Mouse (Mus musculus) cerebellum, postnatal 4 days (tissue): ENCODE results near the gene Ehd1.

ENCODE experiments used
- DNase-seq, 2 experiments: peaks; one replicate each; pipeline ENCODE4 v3.0.0; 2022; ENCODE audit warnings: low spot score in 2 of 2, mixed read lengths in 1 of 2

The Ehd1 gene

DNA sequence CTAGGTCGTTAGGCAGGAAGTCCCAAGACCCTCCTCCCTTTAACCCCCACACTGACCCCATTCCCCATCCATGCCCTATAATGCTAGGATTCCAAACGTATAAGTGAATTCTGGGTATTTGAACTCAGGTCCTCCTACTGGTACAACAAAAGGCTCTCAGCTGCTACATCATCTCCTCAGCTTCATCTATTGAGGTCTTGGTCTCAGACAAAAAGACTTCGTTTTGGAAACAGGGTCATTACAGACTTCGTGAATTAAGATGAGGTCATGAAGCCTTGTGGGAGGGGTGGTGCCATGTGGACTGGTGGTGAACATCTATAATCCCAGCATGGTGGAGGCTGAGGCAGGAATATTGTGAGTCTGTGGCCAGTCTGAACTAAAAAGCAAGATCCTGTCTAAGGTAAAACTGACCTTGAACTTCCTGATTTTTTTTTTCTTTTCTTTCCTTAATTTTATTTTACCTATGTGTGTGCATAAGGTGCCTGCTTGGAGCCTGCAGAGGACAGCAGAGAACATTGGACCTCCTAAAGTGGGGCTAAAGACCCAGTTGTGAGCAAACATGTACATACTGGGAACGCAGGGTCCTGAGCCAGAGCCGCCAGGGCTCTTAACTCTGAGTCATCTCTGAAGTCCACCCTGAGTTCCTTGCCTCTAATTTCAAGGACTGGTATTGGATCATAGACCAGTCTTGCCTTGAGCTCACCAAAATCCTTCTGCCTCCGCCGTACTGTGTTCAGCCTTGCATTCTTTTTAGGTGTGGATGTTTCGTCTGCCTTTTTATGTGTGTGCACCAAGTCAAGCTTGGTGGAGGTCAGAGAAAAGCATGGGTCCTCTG is 57.5 kb downstream of the Ehd1 start:
- DNase-seq, result no peak

DNA sequence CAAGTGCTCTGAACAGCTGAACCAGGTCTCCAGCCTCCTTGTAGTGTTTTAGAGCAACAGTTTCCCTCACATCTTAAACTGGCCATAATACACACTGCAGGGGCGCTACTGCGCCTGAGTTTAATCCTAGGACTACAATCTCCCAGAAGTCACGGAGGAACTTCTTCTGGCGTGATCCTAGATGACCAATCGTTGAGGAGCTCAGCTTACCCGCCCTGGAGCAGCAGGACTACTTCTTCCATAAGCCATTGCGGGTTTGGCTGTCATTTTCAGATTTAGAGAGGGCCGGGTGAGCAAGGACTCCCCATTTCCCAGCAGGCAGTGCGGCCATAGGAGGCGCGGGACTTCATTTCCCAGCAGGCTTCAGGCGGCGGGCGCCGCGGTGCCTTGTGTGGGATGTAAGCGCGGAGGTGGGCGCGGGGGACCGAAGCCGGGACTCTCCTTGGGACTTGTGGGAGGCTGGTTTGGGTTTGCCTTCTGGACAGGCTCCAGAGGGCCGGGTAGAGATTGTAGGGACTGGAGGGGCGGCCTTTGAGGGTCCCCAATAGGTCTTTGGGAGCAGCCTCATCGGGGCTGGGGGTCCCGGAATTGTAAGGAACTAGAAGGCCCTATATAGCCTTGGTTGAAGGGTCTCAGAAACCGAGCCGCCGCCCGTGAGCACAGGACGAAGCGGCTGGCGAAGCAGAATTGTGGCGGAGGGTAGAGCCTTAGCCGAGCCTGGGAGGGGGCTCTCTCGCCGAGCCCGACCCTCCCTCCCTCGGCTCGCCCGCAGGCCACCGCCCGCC is 58.3 kb downstream of the Ehd1 start, which contains the start of gene Men1:
Gene Men1 (plus strand): TSS at position 307 of the 785 bp plus-strand sequence.
- DNase-seq, result peak; percentile 90 to 91

DNA sequence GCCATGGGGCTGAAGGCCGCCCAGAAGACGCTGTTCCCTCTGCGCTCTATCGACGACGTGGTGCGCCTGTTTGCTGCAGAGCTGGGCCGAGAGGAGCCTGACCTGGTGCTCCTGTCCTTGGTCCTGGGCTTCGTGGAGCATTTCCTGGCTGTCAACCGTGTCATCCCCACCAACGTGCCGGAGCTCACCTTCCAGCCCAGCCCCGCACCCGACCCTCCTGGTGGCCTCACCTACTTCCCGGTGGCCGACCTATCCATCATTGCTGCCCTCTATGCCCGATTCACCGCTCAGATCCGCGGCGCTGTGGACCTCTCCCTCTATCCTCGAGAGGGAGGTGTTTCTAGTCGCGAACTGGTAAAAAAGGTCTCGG is 58.9 kb downstream of the Ehd1 start:
- DNase-seq, result no peak

DNA sequence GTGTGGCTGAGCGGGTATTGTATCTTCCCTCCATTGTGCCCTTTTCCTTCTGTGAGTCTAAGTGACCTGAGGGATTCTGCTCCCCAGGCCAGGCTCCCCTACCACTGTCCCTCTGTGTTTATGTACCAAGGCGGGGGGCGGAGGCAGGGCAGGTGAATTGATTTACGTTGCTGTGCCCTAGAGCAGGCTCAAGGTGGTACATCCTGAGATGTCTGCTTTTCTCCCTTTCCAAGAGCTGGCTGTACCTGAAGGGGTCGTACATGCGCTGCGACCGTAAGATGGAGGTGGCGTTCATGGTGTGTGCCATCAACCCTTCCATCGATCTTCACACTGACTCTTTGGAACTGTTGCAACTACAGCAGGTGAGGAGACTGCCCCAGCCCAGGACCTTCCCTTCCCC is 60.4 kb downstream of the Ehd1 start:
- DNase-seq, result no peak

DNA sequence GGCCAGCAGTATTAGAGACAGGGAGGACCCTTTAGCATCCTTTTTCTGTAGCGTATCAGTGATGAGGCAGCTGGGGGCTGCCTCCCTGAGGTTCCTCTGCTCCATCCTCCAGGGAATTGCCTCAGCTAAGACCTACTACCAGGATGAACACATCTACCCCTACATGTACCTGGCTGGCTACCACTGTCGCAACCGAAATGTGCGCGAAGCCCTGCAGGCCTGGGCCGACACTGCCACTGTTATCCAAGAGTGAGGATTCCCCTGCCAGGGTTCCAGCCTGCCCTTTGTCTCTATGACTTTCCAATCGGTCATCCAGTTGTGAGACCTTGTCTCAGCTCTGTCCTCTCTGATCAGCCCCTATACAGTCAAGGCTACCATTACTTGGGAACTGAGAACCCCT is 61.6 kb downstream of the Ehd1 start:
- no peak for DNase-seq

DNA sequence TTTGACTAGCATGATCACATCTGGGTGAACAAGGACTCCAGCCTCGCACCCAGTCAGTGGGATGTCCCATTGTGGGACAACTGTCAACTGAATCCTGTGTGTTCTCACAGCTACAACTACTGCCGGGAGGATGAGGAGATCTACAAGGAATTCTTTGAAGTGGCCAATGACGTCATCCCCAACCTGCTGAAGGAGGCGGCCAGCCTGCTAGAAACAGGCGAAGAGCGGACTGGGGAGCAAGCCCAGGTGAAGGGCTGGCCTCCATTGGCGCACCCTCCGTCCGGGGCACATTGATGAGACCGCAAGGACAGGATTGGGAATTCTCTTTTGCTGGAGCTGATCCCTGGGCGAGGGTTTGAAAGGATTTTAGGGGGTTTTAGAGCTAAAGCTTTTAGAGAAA is 62.2 kb downstream of the Ehd1 start:
- no peak for DNase-seq

DNA sequence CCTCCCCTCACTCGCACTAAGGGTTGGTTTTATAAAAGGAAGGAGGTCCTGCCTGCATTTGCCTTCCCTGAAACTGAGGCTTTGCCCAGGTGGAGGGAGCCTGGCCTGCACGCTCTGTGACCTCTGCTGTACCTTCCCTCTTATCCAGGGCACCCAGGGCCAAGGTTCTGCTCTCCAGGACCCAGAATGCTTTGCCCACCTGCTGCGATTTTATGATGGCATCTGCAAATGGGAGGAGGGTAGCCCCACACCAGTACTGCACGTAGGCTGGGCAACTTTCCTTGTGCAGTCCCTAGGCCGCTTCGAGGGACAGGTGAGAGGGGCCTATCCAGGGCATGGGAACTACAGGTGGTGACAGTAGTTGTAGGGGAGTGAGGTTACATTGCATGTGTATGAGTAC is 62.7 kb downstream of the Ehd1 start:
- no peak for DNase-seq

DNA sequence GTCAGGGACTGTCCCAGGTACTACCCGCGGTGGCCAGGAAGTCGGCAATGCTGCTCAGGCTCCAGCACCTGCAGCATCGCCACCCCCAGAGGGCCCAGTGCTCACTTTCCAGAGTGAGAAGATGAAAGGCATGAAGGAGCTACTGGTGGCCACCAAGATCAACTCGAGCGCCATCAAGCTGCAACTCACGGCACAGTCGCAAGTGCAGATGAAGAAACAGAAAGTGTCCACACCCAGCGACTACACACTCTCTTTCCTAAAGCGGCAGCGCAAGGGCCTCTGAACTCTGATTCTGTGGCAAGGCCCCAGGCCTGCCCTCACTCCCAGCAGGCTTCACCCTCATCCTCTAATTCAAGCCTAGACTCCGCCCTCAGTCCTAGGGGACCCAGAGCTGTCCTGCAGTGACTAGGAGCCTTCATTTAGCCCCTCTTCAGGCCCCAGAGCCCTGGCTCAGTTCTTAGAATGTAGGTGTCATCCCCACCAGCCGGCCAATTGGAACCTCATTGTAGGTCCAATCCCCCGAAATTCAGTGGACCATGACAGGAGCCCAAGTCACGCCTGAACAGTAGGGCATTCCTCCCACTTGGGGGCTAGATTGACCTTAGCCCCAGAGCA is 63.5 kb downstream of the Ehd1 start:
- no peak for DNase-seq

DNA sequence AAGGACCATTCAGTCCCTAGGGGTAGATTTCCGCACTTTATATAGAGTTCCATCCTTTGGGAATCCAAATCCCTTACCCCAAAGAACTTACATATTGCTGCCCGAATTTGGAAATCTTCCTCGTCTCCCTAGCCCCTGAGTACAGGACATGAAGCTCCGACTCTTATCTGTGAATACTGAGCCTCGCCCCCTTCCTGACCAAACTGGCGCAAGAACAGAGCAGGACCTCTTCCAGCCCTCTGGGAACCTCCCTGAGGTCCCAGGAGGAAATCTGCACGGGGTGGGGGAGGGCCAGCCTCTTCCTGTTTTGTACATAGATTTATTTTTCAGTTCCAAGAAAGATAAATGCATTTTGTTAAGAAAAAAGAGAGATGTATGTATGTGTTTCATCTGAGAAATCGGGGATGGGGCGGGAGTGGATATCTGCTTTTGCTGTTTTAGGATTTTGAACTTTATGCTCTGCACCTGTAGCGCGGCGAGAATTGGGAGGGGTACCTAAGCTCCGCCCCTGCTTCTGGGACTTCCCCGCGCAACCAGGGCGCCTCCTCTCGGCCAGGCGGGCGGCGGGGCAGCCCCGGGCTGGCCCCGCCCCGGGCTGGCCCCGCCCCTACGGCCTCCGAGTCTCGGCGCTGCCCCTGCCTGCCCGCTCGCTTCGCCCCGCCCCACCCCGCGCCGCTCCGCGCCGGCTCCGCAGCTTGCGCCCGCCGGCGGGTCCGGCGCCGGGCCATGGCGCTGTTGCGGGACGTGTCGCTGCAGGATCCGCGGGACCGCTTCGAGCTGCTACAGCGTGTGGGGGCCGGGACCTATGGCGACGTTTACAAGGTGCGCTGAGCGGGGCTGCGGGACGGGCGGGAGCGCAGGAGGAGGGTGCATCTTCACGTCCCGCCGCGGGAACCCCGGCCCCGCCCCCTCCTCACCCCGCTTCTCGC is 64.3 kb downstream of the Ehd1 start, which contains the start of gene Map4k2:
Gene Map4k2 (plus strand): TSS at position 612 of the 929 bp plus-strand sequence.
- DNase-seq, result peak; percentile 48 to 72

DNA sequence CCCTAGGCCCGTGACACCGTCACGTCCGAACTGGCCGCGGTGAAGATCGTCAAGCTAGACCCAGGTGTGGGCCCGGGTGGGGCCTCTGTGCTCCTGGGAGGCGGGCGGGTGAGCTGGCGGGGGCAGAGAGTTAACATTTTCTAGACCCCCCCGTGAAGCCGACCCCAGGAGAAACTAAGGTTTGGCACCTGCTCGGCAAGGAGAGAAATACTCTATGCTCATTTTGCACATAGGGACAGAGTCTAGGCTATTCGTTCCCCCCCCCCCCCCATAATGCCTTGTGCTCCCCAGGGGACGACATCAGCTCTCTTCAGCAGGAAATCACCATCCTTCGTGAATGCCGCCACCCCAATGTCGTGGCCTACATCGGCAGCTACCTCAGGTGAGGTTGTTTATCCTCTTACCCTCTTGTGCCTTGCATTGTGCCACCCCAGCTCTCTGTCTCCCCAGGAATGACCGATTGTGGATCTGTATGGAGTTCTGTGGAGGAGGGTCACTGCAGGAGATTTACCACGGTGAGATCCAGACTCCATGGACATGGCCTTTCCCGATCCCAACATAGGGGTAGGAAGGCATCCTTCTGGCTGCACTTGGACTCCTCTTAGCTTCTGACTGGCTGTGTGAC is 65.0 kb downstream of the Ehd1 start:
- DNase-seq, result no peak

DNA sequence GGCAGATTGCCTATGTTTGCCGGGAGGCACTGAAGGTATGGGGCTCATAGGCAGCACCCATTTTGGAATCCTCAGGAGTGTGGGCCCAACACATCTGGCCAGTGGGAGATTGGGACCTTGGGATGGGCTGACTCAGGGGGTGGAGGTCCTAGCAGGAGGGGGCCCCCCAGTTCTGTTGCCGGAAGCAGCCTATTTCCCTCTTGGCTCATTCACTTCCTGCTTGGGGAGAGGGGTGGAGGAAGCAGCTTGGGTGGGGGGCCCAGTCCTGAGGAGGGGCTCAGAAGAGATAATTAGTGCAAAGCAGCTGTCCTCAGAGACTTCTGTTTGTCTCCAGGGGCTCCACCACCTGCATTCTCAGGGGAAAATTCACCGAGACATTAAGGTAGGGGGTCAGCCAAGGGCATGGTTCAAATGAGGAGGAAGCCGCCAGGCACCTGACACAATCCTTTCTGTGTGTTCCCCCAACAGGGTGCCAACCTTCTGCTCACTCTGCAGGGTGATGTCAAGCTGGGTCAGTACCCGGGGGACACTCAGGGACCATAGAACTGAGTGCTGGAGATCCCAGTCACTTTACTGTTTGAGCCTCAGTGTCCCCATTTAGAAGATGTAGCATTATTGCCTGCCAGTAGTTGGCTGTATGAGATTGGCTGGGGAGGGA is 65.9 kb downstream of the Ehd1 start:
- no peak for DNase-seq

DNA sequence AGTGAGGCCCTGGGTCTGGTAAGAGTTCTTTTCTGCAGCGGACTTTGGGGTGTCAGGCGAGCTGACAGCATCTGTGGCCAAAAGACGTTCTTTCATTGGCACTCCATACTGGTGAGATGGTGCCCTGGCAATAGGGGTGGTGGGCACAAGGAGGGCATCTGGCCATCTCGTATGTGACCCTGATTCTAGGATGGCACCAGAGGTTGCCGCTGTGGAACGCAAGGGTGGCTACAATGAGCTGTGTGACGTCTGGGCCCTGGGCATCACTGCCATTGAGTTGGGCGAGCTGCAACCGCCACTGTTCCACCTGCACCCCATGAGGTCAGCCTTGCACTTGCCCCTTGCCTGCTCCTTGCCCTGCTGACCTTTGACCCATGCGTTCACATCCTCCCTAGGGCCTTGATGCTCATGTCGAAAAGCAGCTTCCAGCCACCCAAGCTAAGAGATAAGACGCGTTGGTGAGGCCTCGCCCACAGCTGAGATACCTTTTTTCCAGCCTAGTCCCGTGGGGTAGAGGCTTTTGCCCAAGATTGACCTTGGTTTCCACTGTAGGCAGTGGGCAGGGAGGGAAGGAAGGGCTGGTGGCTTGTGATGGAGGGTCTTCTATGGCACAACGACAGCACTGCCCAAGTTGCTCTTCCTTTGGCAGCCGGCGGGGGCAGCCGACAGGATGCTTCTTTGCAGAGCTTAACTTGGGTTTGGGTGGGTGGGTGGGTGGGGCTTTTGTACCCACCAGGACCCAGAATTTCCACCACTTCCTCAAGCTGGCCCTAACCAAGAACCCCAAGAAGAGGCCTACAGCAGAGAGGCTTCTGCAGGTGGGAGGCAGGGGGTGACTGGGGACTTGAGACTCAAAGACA is 66.8 kb downstream of the Ehd1 start:
- no peak for DNase-seq

DNA sequence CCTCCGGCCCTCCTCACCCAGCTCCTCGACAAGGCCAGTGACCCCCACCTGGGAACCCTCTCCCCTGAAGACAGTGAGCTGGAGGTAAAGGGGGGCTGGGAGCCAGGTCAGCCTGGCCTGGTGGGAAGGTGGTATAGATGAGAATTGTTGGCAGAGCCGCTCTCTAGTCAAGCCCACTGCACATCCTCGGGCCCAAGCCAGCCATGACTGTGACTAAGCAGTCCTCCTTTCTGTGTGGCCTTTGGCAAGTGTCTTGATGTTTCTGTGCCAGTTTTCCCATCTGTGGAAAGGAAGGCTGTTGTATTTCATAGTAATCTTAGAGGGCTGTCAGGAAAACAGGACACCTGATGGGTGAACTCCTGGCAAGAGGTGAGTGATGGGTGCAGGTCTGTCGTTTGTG is 67.5 kb downstream of the Ehd1 start:
- DNase-seq, result no peak

DNA sequence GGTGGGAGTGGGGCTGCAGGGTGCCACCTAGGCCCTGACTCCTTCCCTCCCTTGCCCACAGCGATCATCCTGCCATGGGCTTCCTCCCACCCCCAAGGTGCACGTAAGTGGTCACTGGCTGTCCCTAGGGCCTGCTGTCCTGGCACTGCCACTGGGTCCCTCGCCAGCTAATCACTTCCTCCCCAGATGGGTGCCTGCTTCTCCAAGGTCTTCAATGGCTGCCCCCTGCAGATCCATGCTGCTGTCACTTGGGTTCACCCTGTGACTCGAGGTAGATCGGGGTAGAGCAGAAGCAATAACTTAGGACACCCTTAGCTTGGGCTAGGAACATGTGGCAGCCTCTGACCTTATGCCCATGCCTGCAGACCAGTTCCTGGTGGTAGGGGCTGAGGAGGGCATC is 69.5 kb downstream of the Ehd1 start:
- DNase-seq, result no peak

DNA sequence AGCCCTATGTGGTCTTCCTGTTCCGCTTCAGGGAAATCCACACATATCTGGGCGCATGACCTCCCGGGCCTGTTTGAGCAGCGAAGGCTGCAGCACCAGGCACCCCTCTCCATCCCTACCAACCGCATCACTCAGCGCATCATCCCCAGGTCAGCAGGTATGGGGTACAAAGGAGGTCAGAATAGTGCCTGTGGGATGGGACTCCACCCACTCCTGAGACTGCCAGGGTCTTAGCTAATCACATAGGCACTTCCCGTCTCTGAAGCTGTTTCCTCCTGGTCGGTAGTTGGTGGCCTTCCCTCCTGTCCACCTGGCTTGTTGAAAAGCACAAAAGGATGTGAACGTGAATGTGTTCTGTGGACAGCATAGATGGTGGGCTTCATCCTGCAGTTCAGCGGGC is 70.1 kb downstream of the Ehd1 start:
- no peak for DNase-seq

DNA sequence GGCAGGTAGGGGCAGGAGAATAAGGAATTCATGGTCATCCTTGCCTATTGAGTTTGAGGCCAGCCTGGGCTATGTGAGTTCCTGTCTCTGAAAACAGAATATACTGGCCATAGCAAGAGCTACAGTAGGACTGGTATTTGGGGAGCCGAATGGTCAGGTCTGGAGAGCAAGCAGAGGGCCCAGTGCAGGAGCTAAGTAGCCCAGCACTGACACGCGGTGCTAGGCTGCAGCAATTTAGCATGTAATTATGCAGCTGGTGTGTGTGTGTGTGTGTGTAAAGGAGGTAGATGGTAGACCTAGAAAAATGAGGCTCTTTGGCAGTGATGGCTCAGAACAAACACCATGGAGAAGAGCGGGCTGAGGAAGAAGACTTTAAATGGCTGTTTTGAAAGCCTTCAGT is 71.1 kb downstream of the Ehd1 start:
- no peak for DNase-seq

DNA sequence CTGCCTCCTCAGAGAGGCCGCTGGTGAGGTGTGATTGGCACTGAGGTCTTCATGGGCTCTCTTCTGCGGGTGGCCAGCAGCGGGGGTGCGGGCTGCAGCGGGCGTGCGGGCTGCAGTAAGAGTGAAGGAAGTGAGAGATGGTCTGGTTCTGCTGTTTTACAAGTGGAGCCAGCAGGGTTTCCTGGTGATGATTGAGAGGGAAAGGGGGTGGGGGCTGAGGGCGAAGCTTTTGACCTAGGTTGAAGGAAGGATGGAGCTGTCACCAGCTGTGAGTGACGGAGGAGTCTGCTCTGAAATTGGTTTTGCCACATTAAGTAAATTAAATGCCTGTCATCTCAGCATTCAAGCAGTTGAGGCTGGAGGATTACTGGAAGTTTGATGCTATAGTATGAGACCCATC is 72.2 kb downstream of the Ehd1 start:
- no peak for DNase-seq

DNA sequence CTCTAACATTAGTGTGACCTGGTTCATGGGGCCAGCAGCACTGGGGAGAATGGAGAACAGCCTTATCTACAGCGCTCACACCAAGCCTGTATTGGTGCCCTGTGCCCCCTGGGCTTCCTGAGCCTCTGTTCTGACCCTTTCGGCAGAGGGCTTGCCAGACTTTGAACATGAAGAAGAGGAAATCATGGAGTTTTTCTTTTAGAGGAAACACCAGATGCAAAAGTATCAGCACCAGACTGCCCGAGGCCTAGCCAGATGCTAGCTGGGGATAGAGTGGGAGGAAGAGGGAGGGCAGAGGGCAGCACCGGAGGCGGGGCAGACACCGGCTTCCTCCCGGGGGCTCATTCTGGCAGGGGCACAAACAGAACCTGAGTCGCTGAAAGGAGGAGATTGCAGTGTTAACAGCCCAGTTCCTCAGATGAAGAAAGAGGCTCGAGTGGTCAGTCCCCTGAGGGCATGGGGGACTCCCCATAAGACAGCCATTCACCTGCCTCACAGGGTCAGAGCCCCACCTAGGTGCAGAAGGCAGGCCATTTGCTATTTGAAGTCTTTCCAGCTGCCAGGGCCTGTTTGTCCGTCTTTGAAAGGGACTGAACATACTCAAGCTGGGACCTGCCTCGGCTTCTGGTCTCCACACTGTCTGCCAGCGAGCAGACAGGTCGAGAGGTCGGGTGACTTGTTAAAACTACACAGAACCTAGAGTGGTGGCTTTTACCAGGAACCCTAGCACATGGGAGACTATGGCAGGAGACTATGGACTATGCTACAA is 72.9 kb downstream of the Ehd1 start:
- no peak for DNase-seq
